Mouse (Mus musculus) hindbrain, embryonic 14.5 days (tissue): ENCODE measurements around the gene Serpine1. TPM values are rescaled to one million over a fixed set of nuclear protein-coding genes. Genes with fewer than 3 reads are reported as not detected.
"Not testable (repeated sequence)": the region's sequence is repeated elsewhere in the genome, so short reads cannot be mapped to it uniquely, and the experiment has no call there.

ENCODE experiments used
- ATAC-seq: fragments of 200-750 bp; cut with Nextera tagmentation; 2 replicates; pipeline ENCODE4 v1.8.0; 2017; ENCODE audit warnings: moderate number of reproducible peaks, mild to moderate bottlenecking, moderate TSS enrichment, moderate library complexity; ENCODE audit not compliant: low FRiP score
- DNase-seq: peaks from one replicate; pipeline ENCODE4 v3.0.0-alpha.2; 2015; ENCODE audit warnings: low spot score
- H3K27ac ChIP-seq: fragments of 300-500 bp; sonication (generic); 2 replicates; pipeline ENCODE4 v1.5.1; 2014; ENCODE audit warnings: mild to moderate bottlenecking, moderate library complexity
- H3K27me3 ChIP-seq: fragments of 300-500 bp; sonication (generic); 2 replicates; pipeline ENCODE4 v1.6.1; 2014; ENCODE audit warnings: mild to moderate bottlenecking, low read length, mixed read lengths; ENCODE audit not compliant: control insufficient read depth, insufficient read depth
- H3K36me3 ChIP-seq: fragments of 300-500 bp; sonication (generic); replicated peaks from 2 replicates; pipeline ENCODE4 v1.6.1; 2014; ENCODE audit not compliant: control insufficient read depth, insufficient read depth
- H3K4me1 ChIP-seq: fragments of 300-500 bp; sonication (generic); replicated peaks from 2 replicates; pipeline ENCODE4 v1.6.1; 2014; ENCODE audit warnings: antibody characterized with exemption, low read length, mixed read lengths; ENCODE audit not compliant: control insufficient read depth, insufficient read depth
- H3K4me2 ChIP-seq: fragments of 300-500 bp; sonication (generic); replicated peaks from 2 replicates; pipeline ENCODE4 v1.6.1; 2014; ENCODE audit warnings: mild to moderate bottlenecking, moderate library complexity
- H3K4me3 ChIP-seq: fragments of 300-500 bp; sonication (generic); replicated peaks from 2 replicates; pipeline ENCODE4 v1.5.1; 2014; ENCODE audit warnings: mild to moderate bottlenecking, low read length
- H3K9ac ChIP-seq: fragments of 300-500 bp; sonication (generic); 2 replicates; pipeline ENCODE4 v1.6.1; 2014
- H3K9me3 ChIP-seq: fragments of 300-500 bp; sonication (generic); 2 replicates; pipeline ENCODE4 v1.6.1; 2016; ENCODE audit warnings: low read length; ENCODE audit not compliant: control insufficient read depth
- WGBS: fragments of 180-500 bp; shearing (Covaris S2); extraction: QIAGEN DNeasy Blood & Tissue Kit; methylation state at CpG from one replicate; pipeline ENCODE4 v1.1.7; 2014; 5-methylcytosine and 5-hydroxymethylcytosine counted together
- polyA plus RNA-seq: library from polyadenylated mRNA; unstranded; fragments of >200 nt; fragmentation: Nextera tagmentation; extraction: Ambion mirVana; gene quantifications from 2 replicates; pipeline ENCODE4 v1.2.1, GENCODE M21; 2014

The Serpine1 gene
- polyA plus RNA-seq = 0.25 TPM in 2 replicates

GRCm38 (mm10) chr5:137072079-137072960 lies at the start of gene Serpine1:
Gene Serpine1 (minus strand): TSS chr5:137072268.
- Histone ChIP-seq H3K9ac (peak within 1 kb of the TSS; percentile 43; the same call in 1 of the 2 replicates), H3K4me2 (peak within 1 kb of the TSS; percentile 50), H3K4me1 (0 out of 2 replicates have a peak, but pooled peaks cover 4% of the 10 kb centered on the region), H3K9me3 (no peaks in the 10 kb centered on the region), H3K27me3 (no peaks in the 10 kb centered on the region), H3K36me3 (no peaks in the 10 kb centered on the region), H3K4me3 (peak within 1 kb of the TSS; percentile 21), H3K27ac (no peak within 1 kb of the TSS)
- WGBS = 20% methylated on average over 23 of the region's 23 CpGs
- DNase-seq (peak; percentile 58), ATAC-seq (peak; percentile 90)

DNA sequence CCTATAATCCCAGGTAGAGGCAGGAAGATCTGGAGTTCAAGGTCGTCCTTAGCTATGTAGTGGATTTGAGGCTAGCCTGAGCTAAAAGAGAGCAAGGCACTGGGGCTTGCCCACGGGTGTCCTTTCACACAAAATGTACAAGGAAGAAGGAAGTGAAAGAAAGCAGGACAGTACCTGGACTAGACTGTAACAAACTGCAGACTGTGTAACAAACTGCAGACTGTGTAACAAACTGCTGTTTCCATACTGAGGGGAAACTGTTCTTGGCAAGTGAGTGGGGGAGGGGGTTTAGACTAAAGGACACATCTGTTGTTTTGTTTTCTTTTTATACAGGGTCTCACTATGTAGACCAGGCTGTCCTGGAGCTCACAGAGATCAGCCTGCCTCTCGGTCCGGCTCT lies 49.2 kb upstream of the Serpine1 start:
- DNase-seq (no peak), ATAC-seq (no peak)
- 81% methylated on average over 4 of the region's 4 CpGs for WGBS
- Histone ChIP-seq H3K36me3 (no peaks in the 10 kb centered on the region), H3K27me3 (no peaks in the 10 kb centered on the region), H3K4me3 (no peak overlapping the region), H3K9me3 (no peaks in the 10 kb centered on the region), H3K9ac (no peak overlapping the region), H3K4me2 (no peak overlapping the region), H3K4me1 (peaks cover 4% of the 10 kb centered on the region), H3K27ac (no peak overlapping the region)

- Histone ChIP-seq H3K9ac (no peak overlapping the region), H3K9me3 (no peaks in the 10 kb centered on the region), H3K4me3 (no peak overlapping the region), H3K27me3 (no peaks in the 10 kb centered on the region), H3K4me1 (peaks cover 4% of the 10 kb centered on the region), H3K36me3 (no peaks in the 10 kb centered on the region), H3K27ac (no peak overlapping the region), H3K4me2 (no peak overlapping the region)
- no peak for ATAC-seq
- DNase-seq = no peak
- WGBS = 77% methylated on average over 4 of the region's 4 CpGs
Observed at GRCm38 (mm10) chr5:137118878-137119277, 46.8 kb upstream of the Serpine1 start.

DNA sequence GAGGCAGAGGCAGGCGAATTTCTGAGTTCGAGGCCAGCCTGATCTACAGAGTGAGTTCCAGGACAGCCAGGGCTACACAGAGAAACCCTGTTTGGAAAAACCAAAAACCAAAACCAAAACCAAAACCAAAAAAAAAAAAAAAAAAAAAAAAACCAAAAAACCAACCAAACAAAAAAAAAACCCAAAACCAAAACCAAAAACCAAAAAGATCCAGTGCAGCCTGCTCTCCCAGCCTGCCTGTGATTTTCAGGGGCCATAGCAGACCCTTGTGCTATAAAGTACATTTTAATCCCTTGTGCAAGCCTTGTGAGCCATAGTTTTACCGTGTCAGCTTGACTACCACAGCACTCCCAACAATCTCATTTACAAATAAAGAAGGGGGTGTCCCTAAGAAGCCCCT lies 45.9 kb upstream of the Serpine1 start:
- H3K4me3 ChIP-seq, DNase-seq, H3K9me3 ChIP-seq, H3K27me3 ChIP-seq, H3K36me3 ChIP-seq, H3K9ac ChIP-seq, ATAC-seq, H3K27ac ChIP-seq, H3K4me2 ChIP-seq, H3K4me1 ChIP-seq: not testable (repeated sequence)
- 90% methylated on average over 3 of the region's 3 CpGs for WGBS

GRCm38 (mm10) chr5:137116987-137117386 lies 44.9 kb upstream of the Serpine1 start:
- no peaks in the 10 kb centered on the region for H3K4me1 ChIP-seq
- DNase-seq = no peak
- no peaks in the 10 kb centered on the region for H3K9me3 ChIP-seq
- no peak overlapping the region for H3K27ac ChIP-seq
- H3K4me3 ChIP-seq = no peak overlapping the region
- H3K9ac ChIP-seq = no peak overlapping the region
- H3K4me2 ChIP-seq = no peak overlapping the region; the same call in 1 of the 2 replicates
- no peaks in the 10 kb centered on the region for H3K27me3 ChIP-seq
- 88% methylated on average over 2 of the region's 2 CpGs for WGBS
- no peak for ATAC-seq
- H3K36me3 ChIP-seq = no peaks in the 10 kb centered on the region

GRCm38 (mm10) chr5:137115866-137116847 lies 44.1 kb upstream of the Serpine1 start, which contains the start of gene Trim56:
Gene Trim56 (minus strand): TSS chr5:137116209.
- no peaks in the 10 kb centered on the region for H3K36me3 ChIP-seq
- peak within 1 kb of the TSS; percentile 53; the same call in 1 of the 2 replicates for H3K9ac ChIP-seq
- WGBS = 14% methylated on average over 29 of the region's 29 CpGs
- DNase-seq (no peak), ATAC-seq (no peak)
- peak within 1 kb of the TSS; percentile 37 for H3K4me3 ChIP-seq
- H3K4me1 ChIP-seq = no peaks in the 10 kb centered on the region
- H3K4me2 ChIP-seq = peak within 1 kb of the TSS; percentile 44
- no peak within 1 kb of the TSS for H3K27ac ChIP-seq
- no peaks in the 10 kb centered on the region for H3K27me3 ChIP-seq
- H3K9me3 ChIP-seq = no peaks in the 10 kb centered on the region

- H3K9ac ChIP-seq = no peak overlapping the region
- H3K4me3 ChIP-seq = peak overlapping the region; percentile 37; the same call in 1 of the 2 replicates
Observed at GRCm38 (mm10) chr5:137114891-137115561, 43.0 kb upstream of the Serpine1 start.

GRCm38 (mm10) chr5:137111542-137112408 lies 39.7 kb upstream of the Serpine1 start:
- Histone ChIP-seq H3K4me3 (no peak overlapping the region), H3K4me1 (no peaks in the 10 kb centered on the region), H3K27me3 (no peaks in the 10 kb centered on the region), H3K9ac (no peak overlapping the region), H3K36me3 (no peaks in the 10 kb centered on the region), H3K27ac (no peak overlapping the region), H3K9me3 (no peaks in the 10 kb centered on the region), H3K4me2 (no peak overlapping the region)
- 74% methylated on average over 4 of the region's 5 CpGs for WGBS
- no peak for ATAC-seq
- DNase-seq = no peak

More at GRCm38 (mm10) chr5:137114891-137115561, 43.0 kb upstream of the Serpine1 start:
- Histone ChIP-seq H3K27me3 (no peaks in the 10 kb centered on the region), H3K27ac (no peak overlapping the region), H3K9me3 (no peaks in the 10 kb centered on the region), H3K4me2 (peak overlapping the region; percentile 44), H3K4me1 (no peaks in the 10 kb centered on the region), H3K36me3 (no peaks in the 10 kb centered on the region)
- 89% methylated on average over 9 of the region's 9 CpGs for WGBS
- DNase-seq (no peak), ATAC-seq (no peak)
